Mouse (Mus musculus): ENCODE data around the gene Tusc2.
A peak's percentile ranks its signal among the peaks of the same experiment; 100 is the strongest.

Tusc2 gene

DNA sequence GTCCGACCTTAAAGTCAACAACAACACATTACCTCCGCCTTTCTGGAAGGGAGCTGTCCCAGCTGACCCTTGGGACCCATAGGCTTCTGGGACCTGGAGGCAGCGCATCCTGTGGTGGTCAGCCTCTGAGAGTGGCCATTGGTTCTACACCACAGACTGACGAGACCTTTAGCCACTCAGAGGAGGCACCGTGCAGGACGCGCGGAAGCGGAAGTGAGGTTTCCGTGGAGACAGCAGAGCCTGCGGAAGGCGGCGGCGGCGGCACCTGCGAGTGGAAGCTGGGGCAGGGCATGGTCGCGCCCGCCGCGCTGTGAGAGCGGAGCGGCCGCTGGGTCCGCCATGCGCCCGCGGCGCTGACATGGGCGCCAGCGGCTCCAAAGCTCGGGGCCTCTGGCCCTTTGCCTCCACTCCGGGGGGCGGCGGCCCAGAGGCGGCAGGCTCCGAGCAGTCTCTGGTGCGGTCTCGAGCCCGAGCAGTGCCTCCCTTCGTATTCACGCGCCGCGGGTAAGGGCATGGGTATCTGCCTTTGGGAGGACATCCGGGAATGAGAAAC, at the start of gene Tusc2:
Tusc2 (plus strand) TSS at position 227 of the 553 bp plus-strand sequence.
- DNase-seq: peak; percentile 98

GRCm38 (mm10) chr9:107514303-107514955, 48.6 kb upstream of the Tusc2 start:
- DNase-seq: peak; percentile 81

GRCm38 (mm10) chr9:107520331-107520730, 42.7 kb upstream of the Tusc2 start:
- DNase-seq: no peak

GRCm38 (mm10) chr9:107521190-107521589, 41.9 kb upstream of the Tusc2 start:
- DNase-seq: no peak

- no peak for DNase-seq
Measured at GRCm38 (mm10) chr9:107521711-107522399, 41.2 kb upstream of the Tusc2 start.

DNA sequence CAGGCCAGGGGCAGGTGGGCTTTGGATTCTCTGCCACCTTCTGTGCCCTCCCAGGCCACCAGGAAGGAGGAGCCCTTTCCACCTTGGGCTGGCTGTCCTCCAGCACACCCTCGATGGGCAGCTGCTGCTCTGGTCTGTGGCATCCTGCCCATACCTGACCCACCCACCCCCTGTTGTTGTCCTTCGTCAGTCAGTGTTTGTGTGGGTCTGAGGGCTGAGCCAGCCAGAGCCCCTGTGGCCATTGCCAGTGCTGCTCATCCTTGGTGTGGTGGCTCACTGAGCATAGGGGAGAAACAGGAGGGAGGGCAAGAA, 40.7 kb upstream of the Tusc2 start:
- no peak for DNase-seq

DNA sequence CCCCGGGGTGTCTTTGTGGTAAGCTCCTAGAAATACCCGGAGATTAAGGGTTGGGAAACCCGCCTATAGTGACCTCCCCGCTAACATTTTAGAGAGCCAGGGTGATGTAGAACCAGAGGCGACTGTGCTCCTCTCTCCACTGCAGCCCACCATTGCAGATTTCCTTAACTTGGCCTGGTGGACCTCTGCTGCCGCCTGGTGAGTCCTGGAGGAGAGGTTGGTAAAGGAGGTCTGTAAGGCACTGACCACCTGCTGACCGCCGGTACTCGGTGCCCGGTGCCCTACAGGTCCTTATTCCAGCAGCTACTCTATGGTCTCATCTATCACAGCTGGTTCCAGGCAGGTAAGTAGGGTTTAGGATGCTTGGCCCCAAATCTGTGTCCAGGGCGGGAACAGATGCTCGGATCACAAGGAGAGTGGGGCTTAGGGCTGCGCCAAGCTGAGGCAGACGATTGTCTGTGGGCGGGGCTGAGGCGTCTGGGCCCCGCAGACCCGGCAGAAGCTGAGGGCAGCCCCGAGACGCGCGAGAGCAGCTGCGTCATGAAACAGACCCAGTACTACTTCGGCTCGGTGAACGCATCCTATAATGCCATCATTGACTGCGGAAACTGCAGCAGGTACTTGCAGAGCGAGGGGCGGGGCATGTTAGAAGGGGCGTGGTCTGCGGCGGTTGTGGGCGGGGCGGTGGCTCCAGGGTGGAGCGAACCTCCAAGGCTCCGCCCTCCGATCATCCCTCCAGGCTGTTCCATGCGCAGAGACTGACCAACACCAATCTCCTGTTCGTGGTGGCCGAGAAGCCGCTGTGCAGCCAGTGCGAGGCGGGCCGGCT, 36.6 kb upstream of the Tusc2 start:
- peak; percentile 65 for DNase-seq

- peak; percentile 98 for DNase-seq
Measured at GRCm38 (mm10) chr9:107533791-107534407, 29.2 kb upstream of the Tusc2 start, which contains the start of gene Tmem115. TSS of gene Tmem115 (plus strand) at chr9:107533945.

- DNase-seq: no peak
Measured at GRCm38 (mm10) chr9:107534408-107535202, 28.4 kb upstream of the Tusc2 start.

- DNase-seq: no peak
Measured at GRCm38 (mm10) chr9:107538231-107538630, 24.8 kb upstream of the Tusc2 start.

DNA sequence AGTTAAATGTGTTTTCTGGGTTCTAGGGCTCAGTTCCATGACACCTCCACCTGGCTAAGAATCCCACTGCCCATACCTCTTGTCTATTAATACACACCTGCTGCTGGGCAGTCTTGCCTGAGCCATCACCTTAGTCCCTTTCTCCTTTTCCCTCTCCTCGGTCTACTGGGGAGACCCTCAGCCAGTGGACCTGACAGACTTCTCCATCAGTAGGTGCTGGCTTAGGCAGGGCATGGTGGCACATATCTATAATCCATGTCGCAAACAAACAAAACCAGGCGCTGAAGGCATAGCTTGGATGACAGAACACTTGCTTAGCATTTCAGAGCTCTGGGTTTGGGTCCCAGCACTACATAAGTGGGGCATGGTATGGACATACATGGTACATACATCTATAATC, 24.3 kb upstream of the Tusc2 start:
- DNase-seq: no peak

DNA sequence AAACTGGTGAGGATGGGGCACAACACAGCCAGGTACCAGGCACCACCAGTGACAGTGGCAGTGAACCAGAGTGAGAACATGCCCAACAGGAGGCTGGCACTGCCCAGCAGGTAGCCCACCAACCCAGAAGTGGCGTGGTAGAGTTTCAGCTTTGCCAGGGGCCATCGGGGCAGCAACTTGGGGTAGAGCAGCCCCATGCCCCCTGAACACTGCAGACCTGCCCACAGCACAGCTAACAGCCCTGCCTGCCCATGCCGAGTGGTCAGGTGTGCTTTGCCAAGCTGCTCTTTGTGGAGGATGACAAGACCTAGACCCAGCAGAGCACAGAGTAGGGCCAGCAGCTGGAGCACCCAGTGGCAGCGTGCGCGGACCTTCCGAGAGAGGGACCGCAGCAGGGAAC, 23.1 kb upstream of the Tusc2 start:
- DNase-seq: no peak

DNA sequence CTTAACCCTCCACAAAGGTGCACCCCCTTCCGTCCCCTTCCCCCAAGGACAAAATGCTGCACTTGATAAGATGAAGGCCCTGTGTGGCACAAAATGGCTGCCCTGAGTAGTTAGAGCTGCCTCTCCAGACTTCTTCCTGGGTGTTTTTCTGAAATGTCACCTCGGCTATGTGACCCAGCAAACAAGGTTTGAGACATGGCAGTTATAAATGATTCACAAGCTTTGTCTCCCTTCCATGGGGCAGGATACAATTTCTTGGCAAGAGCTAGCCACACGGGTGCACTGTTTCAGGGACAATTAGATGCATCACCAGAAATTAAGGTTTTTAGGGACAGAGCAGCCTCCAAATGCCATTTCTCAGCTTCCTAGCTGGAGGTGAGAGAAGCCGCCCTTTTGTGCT, 22.6 kb upstream of the Tusc2 start:
- no peak for DNase-seq

GRCm38 (mm10) chr9:107541005-107541404, 22.1 kb upstream of the Tusc2 start:
- DNase-seq: no peak

DNA sequence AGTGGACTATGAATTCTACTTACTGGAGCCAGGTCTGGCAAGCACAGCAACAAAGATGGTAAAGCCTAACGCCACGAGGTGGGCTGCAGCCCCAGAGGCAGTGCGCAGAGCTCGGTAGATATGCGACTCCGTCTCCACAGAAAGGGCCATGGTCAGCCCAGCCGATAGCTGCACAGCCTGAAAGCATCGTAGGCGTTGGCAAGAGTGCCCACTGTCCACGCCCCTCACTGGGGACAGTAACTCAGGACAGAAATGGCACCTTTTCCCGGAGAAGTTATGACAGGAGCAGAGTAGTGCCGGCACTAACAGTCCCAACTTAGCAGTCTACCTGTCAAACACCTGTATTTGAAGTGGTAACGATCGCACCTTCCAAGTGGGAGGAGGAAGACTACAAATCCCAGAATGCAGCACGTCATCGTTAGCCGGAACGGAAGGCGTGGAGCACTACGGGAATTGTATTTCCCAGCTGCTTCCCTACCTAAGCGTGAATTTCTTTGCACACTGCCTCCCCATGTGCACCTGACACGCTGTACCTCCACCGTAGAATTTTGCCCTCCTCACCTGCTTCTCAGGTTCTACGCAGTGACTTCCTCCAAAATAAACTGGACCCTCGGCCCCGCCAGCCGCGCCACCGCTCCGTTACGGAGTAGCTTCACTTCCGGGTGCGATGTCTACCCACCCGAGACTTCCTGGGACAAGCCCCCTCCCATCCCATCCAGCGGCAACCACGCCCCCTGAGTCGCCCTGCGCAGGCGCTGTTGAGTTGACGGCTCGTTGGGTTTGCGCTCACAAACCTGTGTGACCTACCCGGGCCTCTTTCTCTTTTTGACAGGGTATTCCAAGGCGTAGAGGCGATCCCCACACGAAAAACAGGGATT, 21.3 kb upstream of the Tusc2 start, which contains the start of the genes Cyb561d2 and Nprl2:
Cyb561d2 (minus strand) TSS at position 720 of the 878 bp plus-strand sequence.
Nprl2 (plus strand) TSS at position 753 of the 878 bp plus-strand sequence.
- DNase-seq: peak; percentile 96

DNA sequence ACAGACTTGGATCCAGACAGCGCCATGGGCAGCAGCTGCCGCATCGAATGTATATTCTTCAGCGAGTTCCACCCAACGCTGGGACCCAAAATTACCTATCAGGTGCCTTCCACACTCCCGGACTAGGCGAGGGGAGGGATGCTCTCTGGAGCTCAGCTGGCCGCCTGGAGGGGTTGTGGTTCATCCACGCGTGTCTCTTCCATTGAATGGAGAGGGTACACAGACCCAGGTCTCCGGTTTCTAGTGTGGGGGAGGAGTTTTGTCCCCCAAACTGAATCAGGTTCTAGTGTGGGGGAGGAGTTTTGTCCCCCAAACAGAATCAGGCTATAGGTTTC, 20.7 kb upstream of the Tusc2 start:
- no peak for DNase-seq

DNA sequence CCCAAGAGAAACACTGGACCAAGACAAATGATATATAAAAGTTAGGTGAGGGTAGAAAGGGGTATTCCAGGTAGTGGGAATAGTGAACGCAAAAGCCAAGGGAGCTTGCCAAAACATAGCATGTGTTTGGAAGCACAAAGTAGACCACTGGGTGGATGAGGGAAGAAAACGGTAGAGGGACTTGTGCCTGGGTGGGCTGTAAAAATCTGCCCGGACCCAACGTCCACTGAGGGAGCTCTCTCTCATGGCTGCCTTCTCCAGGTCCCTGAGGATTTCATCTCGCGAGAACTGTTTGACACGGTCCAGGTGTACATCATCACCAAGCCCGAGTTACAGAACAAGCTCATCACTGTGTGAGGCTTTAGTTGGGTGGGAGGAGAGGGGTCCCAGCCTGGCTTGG, 20.3 kb upstream of the Tusc2 start:
- no peak for DNase-seq

DNA sequence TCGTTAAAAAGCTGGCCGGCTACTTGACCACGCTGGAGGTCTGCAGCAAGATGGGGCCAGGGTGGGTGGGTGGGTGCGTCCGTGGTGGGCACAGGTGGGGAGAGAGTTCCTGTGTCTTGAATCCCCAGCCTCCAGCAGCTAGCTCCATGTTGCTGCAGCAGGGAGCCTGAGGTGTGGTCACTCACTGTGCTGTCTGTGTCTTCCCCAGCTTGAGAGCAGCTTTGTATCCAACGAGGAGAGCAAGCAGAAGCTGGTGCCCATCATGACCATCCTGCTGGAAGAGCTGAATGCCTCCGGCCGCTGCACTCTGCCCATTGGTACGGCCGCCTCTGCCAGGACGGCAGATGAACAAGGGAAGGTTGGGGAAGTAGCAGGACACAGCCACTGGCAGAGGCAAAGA, 19.8 kb upstream of the Tusc2 start:
- no peak for DNase-seq

DNA sequence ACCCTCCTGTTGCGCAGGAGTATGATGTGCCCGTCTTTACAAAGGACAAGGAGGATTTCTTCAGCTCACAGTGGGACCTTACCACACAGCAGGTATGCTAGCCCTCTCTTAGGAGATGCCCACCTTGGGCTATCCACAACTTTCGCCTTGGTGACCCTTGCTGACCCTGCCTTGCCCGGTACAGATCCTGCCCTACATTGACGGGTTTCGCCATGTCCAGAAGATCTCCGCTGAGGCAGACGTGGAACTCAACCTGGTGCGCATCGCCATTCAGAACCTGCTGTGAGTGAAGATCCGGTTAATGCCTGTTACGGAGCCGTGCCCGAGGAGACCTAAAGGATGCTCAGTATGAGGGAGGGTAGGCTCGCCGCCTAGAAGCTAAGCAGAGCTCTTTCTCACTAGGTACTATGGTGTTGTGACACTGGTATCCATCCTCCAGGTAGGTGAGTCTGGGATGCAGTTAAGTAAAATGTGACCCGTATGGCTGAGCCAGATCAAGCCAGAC, 18.8 kb upstream of the Tusc2 start:
- no peak for DNase-seq

- DNase-seq: no peak
Measured at GRCm38 (mm10) chr9:107544729-107545128, 18.3 kb upstream of the Tusc2 start.

- DNase-seq: no peak
Measured at GRCm38 (mm10) chr9:107545199-107545598, 17.9 kb upstream of the Tusc2 start.

Measured in right cerebral cortex, adult 18-20 months (tissue).